Mouse (Mus musculus): Measurements from ENCODE around the gene Slc15a5.

DNA sequence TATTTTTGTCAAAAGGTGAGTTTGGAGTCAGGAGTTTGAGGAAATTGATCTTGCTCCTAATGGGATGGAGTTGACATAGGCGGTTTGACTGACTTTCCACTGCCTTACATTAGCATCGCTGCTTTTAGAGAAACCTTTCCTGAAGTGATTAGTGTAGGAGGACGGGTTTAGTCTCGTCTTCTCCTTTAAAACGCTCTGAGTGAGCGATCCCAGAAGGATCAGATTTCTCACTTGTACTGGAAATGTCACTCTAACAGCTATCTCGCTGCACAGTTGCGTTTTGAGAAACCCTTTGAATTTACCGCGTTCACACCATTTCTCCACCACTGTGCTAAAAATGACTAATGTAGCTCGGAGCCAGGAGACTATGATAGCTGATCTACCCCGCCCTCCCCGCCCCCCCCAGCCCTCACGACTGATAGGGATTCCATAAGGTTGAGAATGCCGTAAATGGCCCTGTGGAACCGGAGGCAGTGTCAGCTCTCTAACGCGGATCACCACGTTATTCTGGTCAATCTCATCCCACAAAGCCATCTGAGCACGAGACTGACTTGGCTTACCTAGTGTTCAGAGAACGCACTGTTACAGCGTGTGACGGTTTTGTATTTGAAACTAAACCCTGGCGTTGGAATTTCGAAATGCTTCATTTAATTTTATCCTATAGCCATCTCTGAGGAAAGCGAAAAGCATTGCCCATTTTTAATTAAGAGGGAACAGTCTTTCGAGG lies 73.0 kb downstream of the Slc15a5 start:
- no peak for TF ChIP-seq POLR2A (IDR thresholded peaks at IDR 0.05; ENCODE audit: insufficient read depth, low read depth, low read length)
- TF ChIP-seq EP300 (IDR thresholded peaks at IDR 0.05; ENCODE audit: insufficient read depth, low read depth, low read length) = no peak
- TF ChIP-seq CTCF (IDR thresholded peaks at IDR 0.05) = no peak
